Comparison of ENCODE assay signal across 10 mouse cellular contexts in the genomic region with DNA sequence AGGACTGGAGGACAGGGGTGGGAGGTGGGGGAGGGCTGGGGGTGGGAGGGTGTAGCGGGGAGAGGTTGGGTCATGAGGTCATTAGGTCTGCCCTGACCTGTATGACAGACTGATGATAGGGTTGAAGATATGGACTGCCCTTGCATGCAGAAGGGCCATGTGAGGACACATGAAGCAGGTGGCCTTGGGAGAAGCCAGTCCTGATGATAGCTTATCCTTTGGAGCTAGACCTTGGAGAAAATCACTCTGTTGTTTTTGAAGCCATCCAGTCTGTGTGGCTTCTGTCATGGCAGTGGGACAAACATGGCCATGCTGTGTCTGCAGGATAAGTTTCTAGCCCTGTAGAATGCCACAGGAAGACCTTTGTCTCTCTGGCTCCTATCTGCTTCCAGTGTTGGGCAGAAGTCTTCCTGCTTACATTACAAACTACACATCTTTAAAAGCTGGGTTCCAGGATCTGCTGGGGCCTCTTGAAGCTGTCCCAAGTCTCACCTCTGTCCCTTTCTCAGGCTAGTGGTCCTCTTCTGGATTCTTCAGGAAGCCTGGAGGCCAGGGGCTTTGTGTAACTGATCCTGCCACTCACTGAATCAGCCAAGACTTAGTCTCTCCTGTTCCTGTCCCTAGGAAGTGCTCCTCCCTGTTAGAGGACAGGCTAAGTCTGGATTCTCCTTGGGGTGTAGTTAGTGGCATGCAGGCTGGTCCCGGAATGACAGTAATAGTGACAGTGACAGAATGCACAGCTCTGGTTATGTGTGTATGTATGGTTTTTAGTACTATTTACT. TPM values are rescaled to one million over a fixed set of nuclear protein-coding genes. Genes with fewer than 3 reads are reported as not detected.
DNase-seq lines count a peak whose midpoint lies in the region; ATAC-seq lines count a peak whose summit lies in the region.
"Had no signal": no experiment of that assay in that cellular context is flagged by ENCODE, and none has a peak within 500 bp of the region (broad histone marks: within the 10 kb centered on the region; RNA-seq: fewer than 3 reads in every experiment).

No protein-coding gene starts in this region.

- DNase-seq in heart, postnatal 36 days: no peak
- peak; percentile 53 for DNase-seq in ovary, adult 18-20 months (ENCODE audit: low spot score)
- no peak for DNase-seq in ovary, postnatal 10 days (ENCODE audit: low spot score)
- DNase-seq in limb, embryonic 10.5 days (ENCODE audit: low spot score): no peak
- no peak for DNase-seq in left cerebral cortex, postnatal 4 days
- no peak for DNase-seq in kidney, adult 9 months

- WGBS in heart, embryonic 15.5 days: 62% methylated on average over 2 of the region's 2 CpGs
- 53% methylated on average over 2 of the region's 2 CpGs for WGBS in limb, embryonic 10.5 days
- 56% methylated on average over 2 of the region's 2 CpGs for WGBS in neural tube, embryonic 15.5 days

- peaks cover 24% of the 10 kb centered on the region for H3K4me1 ChIP-seq in heart, embryonic 15.5 days (replicated peaks)
- H3K4me1 ChIP-seq in limb, embryonic 10.5 days: peaks cover 43% of the 10 kb centered on the region
- H3K4me1 ChIP-seq in neural tube, embryonic 15.5 days: peaks cover 27% of the 10 kb centered on the region

- no peak overlapping the region for H3K4me2 ChIP-seq in heart, embryonic 15.5 days
- H3K4me2 ChIP-seq in neural tube, embryonic 15.5 days: no peak overlapping the region
- H3K4me2 ChIP-seq: intestine, embryonic 15.5 days; neural tube, embryonic 12.5 days had no signal

- peak overlapping the region; percentile 79 for H3K27ac ChIP-seq in heart, embryonic 15.5 days
- H3K27ac ChIP-seq in limb, embryonic 10.5 days: peak overlapping the region; percentile 80
- H3K27ac ChIP-seq in neural tube, embryonic 15.5 days (replicated peaks): peak overlapping the region; percentile 9; the same call in 1 of the 2 replicates
- H3K27ac ChIP-seq: neural tube, embryonic 12.5 days had no signal

- H3K27me3 ChIP-seq in heart, embryonic 15.5 days: no peaks in the 10 kb centered on the region
- peaks cover 9% of the 10 kb centered on the region; the same call in 1 of the 2 replicates for H3K27me3 ChIP-seq in limb, embryonic 10.5 days (ENCODE audit: low read depth, poor library complexity, severe bottlenecking)
- H3K27me3 ChIP-seq in neural tube, embryonic 15.5 days (replicated peaks): no peaks in the 10 kb centered on the region
- H3K27me3 ChIP-seq: intestine, embryonic 15.5 days; neural tube, embryonic 12.5 days had no signal

- no peaks in the 10 kb centered on the region for H3K9me3 ChIP-seq in heart, embryonic 15.5 days (replicated peaks)
- H3K9me3 ChIP-seq in limb, embryonic 10.5 days (replicated peaks): no peaks in the 10 kb centered on the region
- H3K9me3 ChIP-seq in neural tube, embryonic 15.5 days (replicated peaks): no peaks in the 10 kb centered on the region
- H3K9me3 ChIP-seq: intestine, embryonic 15.5 days; neural tube, embryonic 12.5 days had no signal

- H3K9ac ChIP-seq in heart, embryonic 15.5 days: no peak overlapping the region
- H3K9ac ChIP-seq in neural tube, embryonic 15.5 days (replicated peaks): no peak overlapping the region
- H3K9ac ChIP-seq: intestine, embryonic 15.5 days; neural tube, embryonic 12.5 days had no signal

- H3K36me3 ChIP-seq in heart, embryonic 15.5 days: no peaks in the 10 kb centered on the region
- peaks cover 3% of the 10 kb centered on the region; the same call in 1 of the 2 replicates for H3K36me3 ChIP-seq in limb, embryonic 10.5 days
- H3K36me3 ChIP-seq in neural tube, embryonic 15.5 days: no peaks in the 10 kb centered on the region
- H3K36me3 ChIP-seq: intestine, embryonic 15.5 days; neural tube, embryonic 12.5 days had no signal

- intact Hi-C loops in heart, postnatal 36 days (cut with DNase I): loop anchor here (2.0 kb wide), 1 partner anchor 57 kb away; no protein-coding TSS in a partner anchor
- intact Hi-C loops in left cerebral cortex, postnatal 4 days (cut with DNase I): no loop called here

- no peak for ATAC-seq in heart, embryonic 15.5 days (replicated peaks; ENCODE audit: insufficient number of reproducible peaks, insufficient read depth, low FRiP score, low read depth)
- no peak for ATAC-seq in neural tube, embryonic 15.5 days (ENCODE audit: low FRiP score)

- no peak overlapping the region for H3K4me3 ChIP-seq in heart, embryonic 15.5 days
- H3K4me3 ChIP-seq in limb, embryonic 10.5 days: no peak overlapping the region
- no peak overlapping the region for H3K4me3 ChIP-seq in neural tube, embryonic 15.5 days (replicated peaks)
- H3K4me3 ChIP-seq: intestine, embryonic 15.5 days; neural tube, embryonic 12.5 days had no signal

RNA-seq across cellular contexts. Expression of a gene that starts 58.4 kb away (rescaled TPM):
- polyA plus RNA-seq in heart, embryonic 15.5 days (2015; fragmentation: Nextera tagmentation; extraction: Ambion mirVana): 2.0 and 2.1 TPM in 2 replicates
- 1 to 10 TPM; 2.8 to 3.2 TPM for total RNA-seq in heart, postnatal 36 days (2021)
- polyA plus RNA-seq in limb, embryonic 10.5 days (2016; fragmentation: Nextera tagmentation; extraction: Ambion mirVana): 1.2 and 1.5 TPM in 2 replicates
- polyA plus RNA-seq in neural tube, embryonic 15.5 days (2015; fragmentation: Nextera tagmentation; extraction: Ambion mirVana): 4.1 and 4.4 TPM in 2 replicates
- 10 to 100 TPM; 22.4 to 26.0 TPM for total RNA-seq in left cerebral cortex, postnatal 4 days (2021)

Comparison
In these comparisons a context has a peak if more than half of its experiments do, and no peak if none do; other contexts are left out.
1. H3K27ac ChIP-seq: peak in every context shown above with its lines; median percentile 80 in limb, embryonic 10.5 days; 79 in heart, embryonic 15.5 days; 9 in neural tube, embryonic 15.5 days.